Mouse (Mus musculus) layer of hippocampus, adult 18-20 months (tissue): ENCODE data around the gene Phlpp1. TPM values are rescaled to one million over a fixed set of nuclear protein-coding genes. Genes with fewer than 3 reads are reported as not detected.

Experiments used
- DNase-seq, 2 experiments: peaks; one replicate each; pipeline ENCODE4 v3.0.0; 2022; ENCODE audit warnings: low spot score in 2 of 2
- total RNA-seq, 2 experiments: library from RNA; stranded (reverse); gene quantifications; 2 replicates each; pipeline ENCODE4 v1.2.3; 2021

The Phlpp1 gene
- total RNA-seq, 2 experiments from 2014 or later, result 88.3 to 97.0 TPM

GRCm38 (mm10) chr1:106374274-106374673, 202.7 kb downstream of the Phlpp1 start:
- DNase-seq, result no peak

GRCm38 (mm10) chr1:106374971-106375370, 203.4 kb downstream of the Phlpp1 start:
- DNase-seq, result no peak

- no peak for DNase-seq
Observed at GRCm38 (mm10) chr1:106376003-106376402, 204.5 kb downstream of the Phlpp1 start.

- no peak for DNase-seq
Observed at GRCm38 (mm10) chr1:106380465-106380864, 208.9 kb downstream of the Phlpp1 start.

GRCm38 (mm10) chr1:106386542-106386941, 215.0 kb downstream of the Phlpp1 start:
- no peak for DNase-seq

GRCm38 (mm10) chr1:106387264-106387663, 215.7 kb downstream of the Phlpp1 start:
- no peak for DNase-seq

- DNase-seq, result peak in 1 of 2 experiments; percentile 62
Observed at GRCm38 (mm10) chr1:106389673-106390072, 218.1 kb downstream of the Phlpp1 start.

- no peak for DNase-seq
Observed at GRCm38 (mm10) chr1:106393072-106393471, 221.5 kb downstream of the Phlpp1 start.

- DNase-seq, result no peak
Observed at GRCm38 (mm10) chr1:106394678-106395077, 223.1 kb downstream of the Phlpp1 start.

GRCm38 (mm10) chr1:106395476-106395875, 223.9 kb downstream of the Phlpp1 start:
- peak; percentile 57 to 80 for DNase-seq

GRCm38 (mm10) chr1:106400900-106401634, 229.5 kb downstream of the Phlpp1 start:
- DNase-seq, result no peak

GRCm38 (mm10) chr1:106403011-106403501, 231.5 kb downstream of the Phlpp1 start:
- DNase-seq, result no peak

- peak; percentile 56 to 81 for DNase-seq
Observed at GRCm38 (mm10) chr1:106406852-106407251, 235.3 kb downstream of the Phlpp1 start.

- no peak for DNase-seq
Observed at GRCm38 (mm10) chr1:106407963-106408440, 236.4 kb downstream of the Phlpp1 start.

GRCm38 (mm10) chr1:106410858-106411257, 239.3 kb downstream of the Phlpp1 start:
- DNase-seq, result no peak

GRCm38 (mm10) chr1:106425128-106425936, 253.8 kb downstream of the Phlpp1 start:
- peak in 1 of 2 experiments; percentile 69 for DNase-seq

GRCm38 (mm10) chr1:106428170-106428569, 256.6 kb downstream of the Phlpp1 start:
- peak in 1 of 2 experiments; percentile 44 for DNase-seq

- DNase-seq, result no peak
Observed at GRCm38 (mm10) chr1:106428580-106428979, 257.0 kb downstream of the Phlpp1 start.

GRCm38 (mm10) chr1:106433580-106433979, 262.0 kb downstream of the Phlpp1 start:
- DNase-seq, result no peak
